ENCODE assay signal across 26 mouse cellular contexts in genomic region chr4:46716361-46716760, GRCm38 (mm10).
A peak's percentile ranks its signal among the peaks of the same experiment; 100 is the strongest.
DNase-seq lines count a peak whose midpoint lies in the region; ATAC-seq and TF ChIP-seq lines count a peak whose summit lies in the region.
"Had no signal": no experiment of that assay in that cellular context is flagged by ENCODE, and none has a peak within 500 bp of the region (broad histone marks: within the 10 kb centered on the region; RNA-seq: fewer than 3 reads in every experiment).

No protein-coding gene starts in this region.

- no peak overlapping the region for H3K27ac ChIP-seq in forebrain, embryonic 12.5 days
- H3K27ac ChIP-seq in forebrain, postnatal 0 days (ENCODE audit: low read depth, low read length) = no peak overlapping the region
- H3K27ac ChIP-seq in midbrain, embryonic 11.5 days (ENCODE audit: low read depth, low read length) = no peak overlapping the region
- H3K27ac ChIP-seq in midbrain, postnatal 0 days (ENCODE audit: low read depth, low read length) = no peak overlapping the region
- H3K27ac ChIP-seq: embryonic facial prominence, embryonic 12.5 days; hindbrain, embryonic 15.5 days; kidney, postnatal 0 days; limb, embryonic 15.5 days; liver, embryonic 14.5 days; lung, embryonic 15.5 days; stomach, postnatal 0 days had no signal

- no peak overlapping the region for H3K4me3 ChIP-seq in forebrain, embryonic 12.5 days (replicated peaks)
- no peak overlapping the region for H3K4me3 ChIP-seq in forebrain, postnatal 0 days (ENCODE audit: low read depth, low read length)
- H3K4me3 ChIP-seq in midbrain, embryonic 11.5 days (ENCODE audit: low read depth, low read length) = no peak overlapping the region
- no peak overlapping the region for H3K4me3 ChIP-seq in midbrain, postnatal 0 days (ENCODE audit: low read depth, low read length)
- H3K4me3 ChIP-seq: embryonic facial prominence, embryonic 12.5 days; hindbrain, embryonic 15.5 days; limb, embryonic 15.5 days; lung, embryonic 15.5 days; myocyte had no signal

- H3K9ac ChIP-seq in forebrain, embryonic 12.5 days = no peak overlapping the region
- H3K9ac ChIP-seq in forebrain, postnatal 0 days = no peak overlapping the region
- H3K9ac ChIP-seq in midbrain, embryonic 11.5 days (ENCODE audit: low read length) = no peak overlapping the region
- no peak overlapping the region for H3K9ac ChIP-seq in midbrain, postnatal 0 days (replicated peaks; ENCODE audit: low read length, poor library complexity, severe bottlenecking)
- H3K9ac ChIP-seq: embryonic facial prominence, embryonic 12.5 days; hindbrain, embryonic 15.5 days; limb, embryonic 15.5 days; liver, embryonic 14.5 days; lung, embryonic 15.5 days had no signal

- no peak for ATAC-seq in forebrain, embryonic 12.5 days (ENCODE audit: low FRiP score)
- ATAC-seq in forebrain, postnatal 0 days = no peak
- peak; percentile 71 for ATAC-seq in midbrain, embryonic 11.5 days (ENCODE audit: low FRiP score)
- 0 out of 2 replicates have a peak, but pooled peaks have one; percentile 39 for ATAC-seq in midbrain, postnatal 0 days (ENCODE audit: low FRiP score)

- peak overlapping the region; percentile 10; the same call in 1 of the 2 replicates for H3K4me2 ChIP-seq in forebrain, embryonic 12.5 days
- H3K4me2 ChIP-seq in forebrain, postnatal 0 days (ENCODE audit: low read depth) = no peak overlapping the region
- no peak overlapping the region; the same call in 1 of the 2 replicates for H3K4me2 ChIP-seq in midbrain, embryonic 11.5 days
- H3K4me2 ChIP-seq in midbrain, postnatal 0 days (ENCODE audit: low read depth, low read length, poor library complexity, severe bottlenecking) = no peak overlapping the region
- H3K4me2 ChIP-seq: embryonic facial prominence, embryonic 12.5 days; hindbrain, embryonic 15.5 days; limb, embryonic 15.5 days; lung, embryonic 15.5 days had no signal

- H3K36me3 ChIP-seq in forebrain, embryonic 12.5 days (replicated peaks) = no peaks in the 10 kb centered on the region
- no peaks in the 10 kb centered on the region; the same call in 1 of the 2 replicates for H3K36me3 ChIP-seq in forebrain, postnatal 0 days (ENCODE audit: insufficient read depth)
- H3K36me3 ChIP-seq in midbrain, embryonic 11.5 days (ENCODE audit: control insufficient read depth, insufficient read depth, low read length) = no peaks in the 10 kb centered on the region
- 0 out of 2 replicates have a peak, but pooled peaks cover 4% of the 10 kb centered on the region for H3K36me3 ChIP-seq in midbrain, postnatal 0 days (ENCODE audit: insufficient read depth, low read length)
- H3K36me3 ChIP-seq: embryonic facial prominence, embryonic 12.5 days; limb, embryonic 15.5 days; lung, embryonic 15.5 days had no signal

- peaks cover 28% of the 10 kb centered on the region for H3K4me1 ChIP-seq in forebrain, embryonic 12.5 days
- H3K4me1 ChIP-seq in forebrain, postnatal 0 days (ENCODE audit: insufficient read depth) = no peaks in the 10 kb centered on the region
- H3K4me1 ChIP-seq in midbrain, embryonic 11.5 days (ENCODE audit: control insufficient read depth, insufficient read depth, low read length) = peaks cover 20% of the 10 kb centered on the region
- no peaks in the 10 kb centered on the region for H3K4me1 ChIP-seq in midbrain, postnatal 0 days (ENCODE audit: insufficient read depth, low read length)
- H3K4me1 ChIP-seq: embryonic facial prominence, embryonic 12.5 days; limb, embryonic 15.5 days; lung, embryonic 15.5 days had no signal

- H3K27me3 ChIP-seq in forebrain, embryonic 12.5 days = no peaks in the 10 kb centered on the region
- H3K27me3 ChIP-seq in forebrain, postnatal 0 days (ENCODE audit: insufficient read depth, low read length) = no peaks in the 10 kb centered on the region
- no peaks in the 10 kb centered on the region for H3K27me3 ChIP-seq in midbrain, embryonic 11.5 days (ENCODE audit: control insufficient read depth, insufficient read depth, low read length)
- no peaks in the 10 kb centered on the region for H3K27me3 ChIP-seq in midbrain, postnatal 0 days (ENCODE audit: insufficient read depth, low read length)
- H3K27me3 ChIP-seq: hindbrain, embryonic 15.5 days had no signal

- 0% methylated on average over 1 of the region's 1 CpGs for WGBS in forebrain, embryonic 12.5 days
- 0% methylated on average over 1 of the region's 1 CpGs for WGBS in forebrain, postnatal 0 days
- WGBS in midbrain, embryonic 11.5 days = 0% methylated on average over 1 of the region's 1 CpGs
- WGBS in midbrain, postnatal 0 days = 0% methylated on average over 1 of the region's 1 CpGs

- no peaks in the 10 kb centered on the region for H3K9me3 ChIP-seq in forebrain, embryonic 12.5 days
- H3K9me3 ChIP-seq in forebrain, postnatal 0 days (ENCODE audit: low read length) = no peaks in the 10 kb centered on the region
- H3K9me3 ChIP-seq in midbrain, embryonic 11.5 days (ENCODE audit: control insufficient read depth, low read length) = no peaks in the 10 kb centered on the region
- H3K9me3 ChIP-seq in midbrain, postnatal 0 days (ENCODE audit: low read length) = no peaks in the 10 kb centered on the region
- H3K9me3 ChIP-seq: embryonic facial prominence, embryonic 12.5 days; hindbrain, embryonic 15.5 days; limb, embryonic 15.5 days; lung, embryonic 15.5 days had no signal

- no peak for DNase-seq in forebrain, postnatal 0 days
- DNase-seq in embryo, embryonic 10 days (ENCODE audit: low spot score) = peak; percentile 50
- DNase-seq in midbrain, embryonic 11.5 days (ENCODE audit: low spot score, missing footprints) = peak; percentile 89
- DNase-seq in midbrain, postnatal 0 days (ENCODE audit: low spot score) = no peak
- DNase-seq in adrenal gland, adult (ENCODE audit: inconsistent age in 2 of 2, low spot score in 1 of 2) = no peak
- no peak for DNase-seq in ovary, adult 18-20 months (ENCODE audit: low spot score)
- DNase-seq: adrenal gland, adult 2 months; cerebellum, adult 18-20 months; cerebellum, postnatal 14 days; gastrocnemius, postnatal 36 days; heart, postnatal 36 days; kidney, adult 2 months; layer of hippocampus, adult 9-11 months; left cerebral cortex, postnatal 4 days; lung, postnatal 4 days; thymus, adult 2 months; thymus, postnatal 4 days had no signal

- TF ChIP-seq CTCF in forebrain, postnatal 0 days (IDR thresholded peaks at IDR 0.05; ENCODE audit: low read depth) = no peak
- TF ChIP-seq CTCF in midbrain, postnatal 0 days (IDR thresholded peaks at IDR 0.05) = no peak

Comparison
In these comparisons a context has a peak if more than half of its experiments do, and no peak if none do; other contexts are left out.
1. DNase-seq: peak in embryo, embryonic 10 days (single experiment) and midbrain, embryonic 11.5 days (single experiment); none in forebrain, postnatal 0 days (single experiment), midbrain, postnatal 0 days (single experiment), adrenal gland, adult (0 of 2) and ovary, adult 18-20 months (single experiment).
2. ATAC-seq: peak in midbrain, embryonic 11.5 days (single experiment) and midbrain, postnatal 0 days (single experiment); none in forebrain, embryonic 12.5 days (single experiment) and forebrain, postnatal 0 days (single experiment).